Mouse (Mus musculus) spleen, adult 2 months (tissue): ENCODE data around the gene Stk4. TPM values are rescaled to one million over a fixed set of nuclear protein-coding genes. Genes with fewer than 3 reads are reported as not detected.
A peak's percentile ranks its signal among the peaks of the same experiment; 100 is the strongest.

Experiments
- DNase-seq, 2 experiments: peaks; one replicate each; pipeline versions ENCODE4 v3.0.0 to v3.0.0-alpha.2; 2012 to 2021; ENCODE audit warnings: low spot score in 2 of 2, low read depth in 1 of 2
- H3K27ac ChIP-seq: fragments of 200-500 bp; 2 replicates; pipeline ENCODE4 v1.5.1; 2012; ENCODE audit warnings: low read length, inconsistent platforms; ENCODE audit not compliant: insufficient read depth
- H3K27me3 ChIP-seq: fragments of 200-500 bp; 2 replicates; pipeline ENCODE4 v1.6.1; 2012; ENCODE audit warnings: mild to moderate bottlenecking, moderate library complexity, low read length, inconsistent platforms; ENCODE audit not compliant: control insufficient read depth, insufficient read depth
- H3K36me3 ChIP-seq: fragments of 200-500 bp; 2 replicates; pipeline ENCODE4 v1.6.1; 2012; ENCODE audit warnings: mild to moderate bottlenecking, low read length, inconsistent platforms; ENCODE audit not compliant: control insufficient read depth, insufficient read depth
- H3K4me1 ChIP-seq: fragments of 200-500 bp; 2 replicates; pipeline ENCODE4 v1.6.1; 2011; ENCODE audit warnings: inconsistent platforms; ENCODE audit not compliant: control insufficient read depth, insufficient read depth, insufficient read length
- H3K4me3 ChIP-seq: fragments of 200-500 bp; 2 replicates; pipeline ENCODE4 v1.5.1; 2011; ENCODE audit warnings: mild to moderate bottlenecking, inconsistent platforms; ENCODE audit not compliant: insufficient read depth, insufficient read length; ENCODE audit errors: extremely low read depth
- CTCF ChIP-seq: fragments of 200-500 bp; IDR thresholded peaks from 2 replicates; pipeline ENCODE4 v1.5.1; 2011; ENCODE audit warnings: mild to moderate bottlenecking, inconsistent platforms; ENCODE audit not compliant: insufficient read depth, insufficient read length, insufficient replicate concordance; ENCODE audit errors: extremely low read depth
- POLR2A ChIP-seq: fragments of 200-500 bp; IDR thresholded peaks from 2 replicates; pipeline ENCODE4 v1.6.1; 2011; ENCODE audit warnings: low read depth, low read length, inconsistent platforms
- WGBS: fragments of 180-500 bp; shearing (Covaris S2); methylation state at CpG from one replicate; pipeline ENCODE4 v1.1.7; 2018; 5-methylcytosine and 5-hydroxymethylcytosine counted together
- polyA plus RNA-seq: library from polyadenylated mRNA; depleted of rRNA; stranded (reverse); fragments of >200 nt; gene quantifications from 2 replicates; pipeline ENCODE4 v1.2.3, GENCODE M21; 2012

The Stk4 gene
- polyA plus RNA-seq, 1 experiment = 31.6 TPM

DNA sequence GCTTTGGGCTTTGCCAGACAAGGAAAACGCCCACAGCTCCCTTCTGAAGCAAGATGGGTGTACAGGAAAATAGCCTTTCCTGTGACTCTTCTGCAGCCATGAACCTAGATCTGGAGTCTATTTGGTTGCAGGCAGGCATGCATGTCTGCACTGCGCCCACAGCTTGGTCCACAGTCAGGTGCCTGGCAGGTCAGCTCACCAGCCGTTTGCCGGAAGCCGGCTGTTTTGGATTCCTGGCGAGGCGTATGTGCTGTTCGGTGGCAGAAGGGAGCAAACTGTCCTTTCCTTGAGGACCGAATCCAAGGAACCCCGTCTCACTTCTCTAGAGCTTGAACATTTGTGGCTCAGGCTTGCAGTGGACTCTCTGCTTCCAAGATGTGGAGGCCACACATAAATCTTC is 83.9 kb downstream of the Stk4 start:
- TF ChIP-seq POLR2A = no peak
- TF ChIP-seq CTCF = no peak
- no peak for DNase-seq
- WGBS = 93% methylated on average over 10 of the region's 10 CpGs
- H3K27ac ChIP-seq = no peak overlapping the region
- H3K36me3 ChIP-seq = peaks cover 53% of the 10 kb centered on the region
- H3K4me3 ChIP-seq = no peak overlapping the region
- H3K27me3 ChIP-seq = no peaks in the 10 kb centered on the region
- no peaks in the 10 kb centered on the region for H3K4me1 ChIP-seq

- no peak for TF ChIP-seq CTCF
- no peak for TF ChIP-seq POLR2A
- no peaks in the 10 kb centered on the region for H3K27me3 ChIP-seq
- DNase-seq = no peak
- no peak overlapping the region for H3K27ac ChIP-seq
- H3K4me3 ChIP-seq = no peak overlapping the region
- peaks cover 39% of the 10 kb centered on the region for H3K36me3 ChIP-seq
- WGBS = 92% methylated on average over 7 of the region's 7 CpGs
- H3K4me1 ChIP-seq = no peaks in the 10 kb centered on the region
These were observed 86.0 kb downstream of the Stk4 start for GRCm38 (mm10) chr2:164156158-164156557.

DNA sequence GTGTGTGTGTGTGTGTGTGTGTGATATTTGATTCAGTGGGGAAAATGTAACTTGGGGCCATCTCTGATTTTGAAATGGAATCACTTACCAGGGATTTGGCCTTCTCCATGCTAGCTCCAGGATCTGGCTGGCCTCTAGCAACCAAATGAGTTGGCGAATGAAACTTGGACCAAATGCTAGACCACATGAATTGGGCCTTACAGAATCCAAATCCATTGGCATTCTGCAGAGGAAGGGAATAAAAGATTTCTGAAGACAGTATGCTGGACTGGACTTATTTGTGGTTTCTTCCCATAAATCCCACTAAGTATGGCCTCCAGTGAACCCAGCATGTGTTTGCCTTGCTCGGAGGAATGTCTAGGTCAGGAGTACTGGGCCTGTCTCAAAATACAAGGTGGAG is 88.7 kb downstream of the Stk4 start:
- H3K27ac ChIP-seq = no peak overlapping the region
- DNase-seq = no peak
- 91% methylated on average over 2 of the region's 2 CpGs for WGBS

DNA sequence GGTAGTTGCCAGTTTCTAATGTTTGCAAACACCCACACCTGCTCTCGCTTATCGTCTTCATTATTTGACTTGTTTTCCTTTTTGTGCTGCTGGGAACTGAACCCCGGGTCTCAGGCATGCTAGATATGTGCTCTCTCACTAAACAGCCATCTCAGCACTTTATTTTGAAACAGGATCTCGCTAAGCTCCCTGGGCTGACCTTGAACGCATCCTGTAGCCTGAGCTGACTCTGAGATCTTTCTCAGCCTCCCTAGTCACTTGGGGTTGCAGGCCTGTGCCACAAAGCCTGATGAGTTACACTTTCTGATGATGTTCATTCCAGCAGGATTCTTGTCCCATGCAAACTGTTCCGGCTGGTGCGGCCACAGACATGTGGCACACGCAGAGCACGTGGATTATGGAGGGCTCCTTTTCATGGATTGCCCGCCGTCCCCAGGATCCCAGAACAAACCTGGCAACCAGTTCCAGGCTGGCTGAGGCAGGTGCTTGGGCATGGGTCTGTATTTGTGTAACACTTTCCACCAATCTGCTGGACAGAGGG is 91.5 kb downstream of the Stk4 start:
- no peak overlapping the region for H3K27ac ChIP-seq
- no peaks in the 10 kb centered on the region for H3K4me1 ChIP-seq
- WGBS = 87% methylated on average over 11 of the region's 11 CpGs
- H3K27me3 ChIP-seq = no peaks in the 10 kb centered on the region
- no peaks in the 10 kb centered on the region for H3K36me3 ChIP-seq
- no peak for TF ChIP-seq POLR2A
- no peak for TF ChIP-seq CTCF
- DNase-seq = no peak
- H3K4me3 ChIP-seq = no peak overlapping the region

More for the DNA sequence above, 88.7 kb downstream of the Stk4 start:
- TF ChIP-seq CTCF (no peak), POLR2A (no peak)
- no peaks in the 10 kb centered on the region for H3K27me3 ChIP-seq
- peaks cover 15% of the 10 kb centered on the region for H3K36me3 ChIP-seq
- no peak overlapping the region for H3K4me3 ChIP-seq
- no peaks in the 10 kb centered on the region for H3K4me1 ChIP-seq

DNA sequence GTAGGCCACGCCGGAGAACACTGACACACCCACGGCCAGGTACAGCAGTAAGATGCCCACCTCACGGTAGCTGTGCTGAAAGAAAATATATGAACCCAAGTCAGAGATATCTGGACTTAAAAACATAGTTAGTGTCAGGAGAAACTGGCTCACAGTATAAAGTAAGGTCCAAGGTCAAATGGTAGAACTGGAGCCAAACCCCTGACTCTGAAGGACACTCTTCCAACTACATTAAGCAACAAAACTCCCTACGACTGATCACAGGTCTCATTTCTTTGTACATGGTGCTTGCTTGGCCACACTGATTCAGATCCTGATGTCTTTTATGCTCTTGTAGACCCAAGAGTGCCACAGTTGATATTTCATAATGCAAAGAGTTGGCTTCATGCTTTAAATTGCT is 94.8 kb downstream of the Stk4 start:
- Histone ChIP-seq H3K27me3 (peaks cover 8% of the 10 kb centered on the region), H3K4me3 (no peak overlapping the region), H3K36me3 (no peaks in the 10 kb centered on the region), H3K27ac (no peak overlapping the region), H3K4me1 (peaks cover 7% of the 10 kb centered on the region; the same call in 1 of the 2 replicates)
- TF ChIP-seq POLR2A = no peak
- TF ChIP-seq CTCF = no peak
- 89% methylated on average over 5 of the region's 5 CpGs for WGBS
- DNase-seq = no peak

DNA sequence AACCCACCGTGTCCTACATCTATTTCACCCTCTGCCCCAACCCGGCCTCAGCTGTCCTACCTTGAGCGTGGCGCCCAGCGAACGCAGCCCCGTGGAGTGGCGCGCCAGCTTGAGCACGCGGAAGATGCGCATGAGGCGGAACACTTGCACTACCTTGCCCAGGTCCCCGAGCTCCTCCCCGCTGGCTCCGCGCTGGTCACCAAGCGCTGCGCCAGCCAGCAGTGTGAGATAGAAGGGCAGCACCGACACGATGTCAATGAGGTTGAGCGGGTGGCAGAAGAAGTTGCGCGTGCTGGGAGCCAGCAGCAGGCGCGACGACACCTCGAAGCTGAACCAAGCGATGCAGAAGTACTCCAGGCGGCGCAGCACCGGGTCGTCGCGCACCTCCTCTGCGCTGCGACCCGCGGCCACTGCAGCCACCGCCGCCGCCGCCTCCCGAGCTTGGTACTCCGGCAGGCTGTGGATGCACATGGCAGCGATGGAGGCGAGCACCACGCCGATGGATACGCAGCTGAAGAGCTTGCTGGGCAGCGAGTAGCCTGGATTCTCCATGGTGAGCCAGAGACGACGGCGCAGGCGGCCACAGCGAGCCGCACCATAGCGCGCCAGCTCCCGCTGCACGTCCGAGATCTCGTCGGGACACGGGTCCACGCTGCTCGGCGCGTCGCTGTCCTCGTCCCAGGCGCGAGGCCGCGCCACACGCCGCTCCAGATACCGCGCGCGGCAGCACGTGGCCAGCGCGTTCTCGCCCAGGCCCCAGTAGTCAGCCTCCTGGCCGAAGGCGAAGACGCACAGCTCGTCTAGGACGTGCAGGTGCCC is 97.8 kb downstream of the Stk4 start:
- H3K4me3 ChIP-seq = peak overlapping the region; percentile 9; the same call in 1 of the 2 replicates
- no peak for DNase-seq

DNA sequence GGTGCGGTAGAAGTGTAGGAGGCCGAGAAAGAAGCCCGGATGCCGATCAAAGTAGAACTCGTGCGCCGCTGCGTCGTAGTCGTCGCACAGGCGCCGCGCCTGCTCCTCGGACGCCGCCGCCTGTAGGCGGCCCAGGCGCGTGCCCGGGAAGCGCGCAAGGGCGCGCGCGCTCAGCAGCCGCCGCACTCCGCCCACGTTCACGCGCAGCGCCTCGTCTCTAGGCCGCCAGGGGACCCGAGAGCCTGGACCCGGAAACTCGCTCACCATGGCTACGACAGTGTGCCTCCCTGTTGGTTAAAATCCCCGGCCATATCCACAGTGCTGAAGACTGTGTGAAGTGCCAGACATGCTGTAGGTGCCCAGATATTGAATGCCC is 98.4 kb downstream of the Stk4 start:
- peaks cover 11% of the 10 kb centered on the region; the same call in 1 of the 2 replicates for H3K4me1 ChIP-seq
- no peak overlapping the region for H3K27ac ChIP-seq
- peak overlapping the region; percentile 9; the same call in 1 of the 2 replicates for H3K4me3 ChIP-seq
- H3K36me3 ChIP-seq = no peaks in the 10 kb centered on the region
- TF ChIP-seq POLR2A = no peak
- DNase-seq = peak in 1 of 2 experiments; percentile 17
- peaks cover 14% of the 10 kb centered on the region for H3K27me3 ChIP-seq
- WGBS = 24% methylated on average over 42 of the region's 42 CpGs

More for the DNA sequence above, 97.8 kb downstream of the Stk4 start:
- H3K27me3 ChIP-seq = peaks cover 14% of the 10 kb centered on the region
- no peak overlapping the region for H3K27ac ChIP-seq
- no peak for TF ChIP-seq CTCF
- TF ChIP-seq POLR2A = no peak
- no peaks in the 10 kb centered on the region for H3K36me3 ChIP-seq
- peaks cover 11% of the 10 kb centered on the region; the same call in 1 of the 2 replicates for H3K4me1 ChIP-seq
- WGBS = 25% methylated on average over 90 of the region's 90 CpGs
